Mouse (Mus musculus) R1 (cell line): ENCODE measurements around the gene Rhbdd1.

Source experiments
- DNase-seq: peaks from one replicate; pipeline ENCODE4 v3.0.0-alpha.2; 2018; ENCODE audit warnings: low read depth, low spot score

Gene Rhbdd1

DNA sequence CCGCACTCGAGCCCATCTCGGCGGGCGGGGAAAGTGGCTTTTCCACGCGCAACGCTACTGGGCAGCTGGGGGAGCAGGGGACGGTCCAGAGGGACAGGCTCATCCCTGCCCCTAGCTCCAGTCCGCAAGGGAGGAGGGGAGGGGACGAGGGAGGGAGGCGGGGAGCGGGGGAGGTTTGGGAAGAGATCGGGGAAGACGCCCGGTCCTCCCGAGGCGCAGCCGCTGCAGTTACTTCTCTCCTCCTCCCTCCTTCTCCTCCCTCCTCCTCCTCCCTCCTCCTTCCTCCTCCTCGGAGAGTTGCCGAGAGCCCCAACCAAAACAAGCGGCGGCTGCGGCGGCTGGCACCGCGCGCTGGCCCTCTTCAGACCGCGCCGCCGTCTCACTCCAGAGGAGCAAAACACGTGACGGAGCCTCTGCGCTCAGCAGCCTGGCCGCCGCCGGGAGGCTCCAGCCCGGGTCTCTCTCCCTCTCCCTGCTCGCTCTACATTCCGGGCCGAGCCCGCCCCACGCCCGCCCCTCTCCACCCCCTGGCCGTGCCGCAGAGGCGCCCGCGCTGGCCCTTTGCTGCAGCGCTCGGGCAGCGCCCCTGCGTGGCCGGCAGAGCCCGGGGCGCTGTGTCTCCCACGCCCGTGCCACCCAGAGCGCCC lies 25.0 kb upstream of the Rhbdd1 start, which contains the start of gene Irs1:
TSS of gene Irs1 (minus strand) at position 266 of the 647 bp plus-strand sequence.
- peak; percentile 78 for DNase-seq

- no peak for DNase-seq
Measured at GRCm38 (mm10) chr1:82291930-82292712, 24.1 kb upstream of the Rhbdd1 start.

- peak; percentile 80 for DNase-seq
Measured at GRCm38 (mm10) chr1:82292771-82293170, 23.5 kb upstream of the Rhbdd1 start.

GRCm38 (mm10) chr1:82294102-82294501 lies 22.1 kb upstream of the Rhbdd1 start:
- DNase-seq: peak; percentile 46

DNA sequence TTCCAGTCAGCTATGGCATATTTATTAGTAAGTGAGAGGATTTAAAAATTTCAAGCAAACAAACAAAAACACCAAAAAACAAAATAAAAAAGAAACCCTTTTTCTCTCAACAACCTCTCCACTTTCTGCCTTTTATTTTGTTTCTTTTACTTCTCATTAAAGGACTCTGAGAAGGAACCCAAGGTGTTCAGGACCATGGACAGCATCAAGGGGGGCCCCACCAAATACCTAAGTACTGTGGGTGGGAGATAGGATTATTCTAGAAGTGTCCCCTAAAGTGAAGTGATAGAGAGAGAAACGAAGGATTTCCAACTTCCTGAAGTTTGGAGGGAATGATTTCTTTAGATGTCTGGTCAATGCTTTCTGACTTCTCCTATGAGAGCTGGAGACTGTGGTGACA lies 17.7 kb upstream of the Rhbdd1 start:
- peak; percentile 26 for DNase-seq

GRCm38 (mm10) chr1:82304483-82304882 lies 11.8 kb upstream of the Rhbdd1 start:
- DNase-seq: no peak

DNA sequence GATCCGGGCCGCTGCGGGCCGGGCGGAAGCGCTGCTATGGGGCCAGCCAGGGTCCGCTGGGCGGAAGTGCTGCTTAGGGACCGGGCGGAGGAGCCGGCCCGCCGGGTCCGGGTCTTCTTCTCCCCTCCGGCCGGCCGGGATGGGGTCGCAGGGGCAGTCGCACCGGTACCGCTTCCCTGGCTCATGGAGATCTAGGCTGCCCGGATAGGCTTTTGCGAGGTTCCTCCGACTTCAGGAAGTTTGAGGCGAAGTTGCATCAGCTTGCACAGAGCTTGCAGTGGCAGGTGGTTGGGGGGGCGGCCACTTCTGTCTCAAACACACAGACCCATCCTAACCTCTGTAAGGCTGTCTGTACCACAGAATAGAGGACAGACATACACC lies 484 bp downstream of the Rhbdd1 start:
- DNase-seq: peak; percentile 53

GRCm38 (mm10) chr1:82320456-82320855 lies 4.2 kb downstream of the Rhbdd1 start:
- DNase-seq: no peak

DNA sequence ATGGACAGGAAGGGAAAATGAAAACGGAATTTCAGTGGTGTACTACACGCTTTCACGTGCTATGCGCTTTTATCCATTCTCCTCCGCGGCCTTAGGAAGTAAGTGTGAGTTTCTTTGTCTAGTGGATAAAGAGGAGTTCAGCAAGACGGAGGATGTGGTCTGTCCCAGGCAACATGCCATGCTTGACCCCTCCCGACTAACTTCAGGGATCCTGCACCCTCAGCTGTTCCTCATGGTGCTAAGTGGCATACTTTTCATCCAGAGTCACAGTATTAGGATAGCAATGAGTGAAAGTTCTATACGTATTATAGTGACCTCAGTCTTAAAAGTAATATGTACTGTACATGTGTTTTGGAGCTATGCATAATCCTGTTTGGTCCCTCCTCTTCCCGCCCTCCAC lies 4.6 kb downstream of the Rhbdd1 start:
- no peak for DNase-seq

DNA sequence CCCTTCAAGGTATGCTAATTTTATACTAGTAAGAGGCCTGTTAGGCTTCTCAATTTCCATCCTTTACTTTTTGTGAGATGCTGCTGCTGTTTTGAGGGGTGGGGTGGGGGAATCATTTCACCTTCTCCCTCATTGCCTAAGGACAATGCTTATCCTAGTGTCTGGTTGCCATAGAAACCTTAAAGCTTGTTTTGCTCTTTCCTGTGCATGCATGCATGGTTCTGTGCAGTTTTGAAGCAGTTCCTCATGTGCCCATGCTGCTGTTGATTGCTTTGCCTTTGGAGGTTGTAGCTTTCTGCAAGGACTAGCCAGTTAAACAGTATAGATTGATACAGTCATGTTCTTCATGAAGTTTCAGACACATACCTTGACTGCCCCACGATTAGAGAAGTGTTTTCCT lies 5.2 kb downstream of the Rhbdd1 start:
- DNase-seq: no peak

DNA sequence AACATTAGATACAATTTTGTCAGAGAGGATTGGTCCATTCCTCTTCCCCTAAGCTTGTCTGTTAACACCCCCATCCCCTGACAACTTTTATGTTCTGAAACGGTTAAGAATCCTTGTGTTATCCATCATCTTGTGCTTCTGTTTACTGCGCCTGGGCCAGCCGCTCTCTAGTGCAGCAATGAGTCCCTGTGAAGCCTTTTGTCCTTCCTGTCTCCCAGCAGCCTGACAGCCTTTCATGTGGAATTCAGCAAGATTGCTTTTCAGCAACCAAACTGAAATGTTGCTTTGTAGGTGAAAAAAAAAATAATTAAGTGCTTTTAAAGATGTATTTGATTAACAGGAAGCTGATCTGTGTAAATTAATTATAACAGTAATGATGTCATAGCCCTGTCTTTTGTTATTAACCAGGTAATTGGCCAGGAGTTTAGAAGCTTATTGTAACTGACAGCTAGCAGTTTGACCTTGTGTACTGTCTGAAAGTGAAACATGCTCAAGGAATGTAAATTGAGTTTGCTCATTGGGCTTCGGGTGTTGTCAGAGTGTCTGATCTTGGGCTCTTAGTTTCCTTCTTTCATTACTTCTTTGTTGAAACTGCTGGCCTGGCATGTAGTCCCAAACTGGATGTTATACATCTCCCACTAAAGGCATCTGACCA lies 8.0 kb downstream of the Rhbdd1 start:
- no peak for DNase-seq

GRCm38 (mm10) chr1:82326120-82326519 lies 9.9 kb downstream of the Rhbdd1 start:
- DNase-seq: no peak

- no peak for DNase-seq
Measured at GRCm38 (mm10) chr1:82328033-82328775, 12.0 kb downstream of the Rhbdd1 start.

- no peak for DNase-seq
Measured at GRCm38 (mm10) chr1:82329237-82329953, 13.1 kb downstream of the Rhbdd1 start.

GRCm38 (mm10) chr1:82329954-82330247 lies 13.6 kb downstream of the Rhbdd1 start:
- no peak for DNase-seq

- DNase-seq: no peak
Measured at GRCm38 (mm10) chr1:82334506-82334905, 18.3 kb downstream of the Rhbdd1 start.

DNA sequence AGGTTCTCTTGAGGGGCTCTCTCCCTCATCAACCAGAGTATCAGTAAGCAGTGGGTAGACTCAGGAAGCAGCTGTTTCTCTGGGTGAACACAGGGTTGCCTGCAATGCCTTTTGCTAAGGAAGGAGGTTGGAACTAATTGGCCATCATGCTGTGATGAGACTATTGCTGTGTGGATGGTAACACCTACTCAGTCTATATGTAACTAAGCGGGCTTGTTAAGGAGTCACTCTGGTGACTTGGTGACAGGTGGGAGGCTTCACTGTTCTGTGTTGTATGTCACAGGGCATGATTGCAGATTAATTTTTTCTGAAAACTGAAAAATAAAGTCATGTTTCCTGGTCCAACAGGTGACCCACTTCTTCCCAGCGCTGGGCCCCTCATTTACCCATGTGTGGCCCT lies 36.8 kb downstream of the Rhbdd1 start:
- no peak for DNase-seq

- DNase-seq: no peak
Measured at GRCm38 (mm10) chr1:82353755-82354154, 37.5 kb downstream of the Rhbdd1 start.

DNA sequence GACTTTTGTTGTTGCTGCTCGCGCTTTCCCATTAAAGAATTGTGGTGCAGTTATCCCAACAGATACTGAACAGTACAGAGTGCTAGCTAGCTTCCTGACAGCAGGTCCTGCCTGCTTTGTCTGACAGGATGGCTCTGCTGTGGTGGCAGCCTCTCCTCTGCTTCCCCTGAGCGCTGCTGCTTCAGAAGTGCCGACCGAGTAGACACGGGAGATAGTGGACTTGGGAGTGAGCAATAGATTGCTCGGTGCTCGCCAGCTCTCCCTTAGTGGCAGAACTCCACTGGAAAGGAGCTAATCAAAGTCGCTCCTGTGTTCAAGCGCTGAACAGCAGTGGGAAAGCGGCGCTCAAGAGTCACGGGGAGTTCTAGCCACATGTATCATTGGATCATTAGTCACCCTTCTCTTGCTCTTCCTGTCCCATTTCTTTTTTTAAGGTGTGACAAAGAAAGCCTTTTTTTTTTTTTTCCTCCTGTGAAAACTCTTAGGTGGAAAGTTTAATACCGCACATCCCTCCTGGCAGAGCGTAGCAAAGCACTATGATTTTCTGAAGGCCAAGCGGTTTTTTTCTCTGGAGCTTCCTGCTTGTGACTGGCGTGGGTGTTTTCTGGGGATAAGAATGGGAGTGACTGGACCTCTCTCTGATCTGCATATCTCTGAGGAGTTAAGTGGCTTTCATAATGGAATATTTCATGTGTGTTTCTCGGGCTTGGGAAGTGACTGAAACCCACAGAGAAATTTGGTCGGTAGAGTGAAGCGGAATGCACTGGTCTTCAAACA lies 42.8 kb downstream of the Rhbdd1 start:
- no peak for DNase-seq

- DNase-seq: no peak
Measured at GRCm38 (mm10) chr1:82359648-82360026, 43.4 kb downstream of the Rhbdd1 start.

DNA sequence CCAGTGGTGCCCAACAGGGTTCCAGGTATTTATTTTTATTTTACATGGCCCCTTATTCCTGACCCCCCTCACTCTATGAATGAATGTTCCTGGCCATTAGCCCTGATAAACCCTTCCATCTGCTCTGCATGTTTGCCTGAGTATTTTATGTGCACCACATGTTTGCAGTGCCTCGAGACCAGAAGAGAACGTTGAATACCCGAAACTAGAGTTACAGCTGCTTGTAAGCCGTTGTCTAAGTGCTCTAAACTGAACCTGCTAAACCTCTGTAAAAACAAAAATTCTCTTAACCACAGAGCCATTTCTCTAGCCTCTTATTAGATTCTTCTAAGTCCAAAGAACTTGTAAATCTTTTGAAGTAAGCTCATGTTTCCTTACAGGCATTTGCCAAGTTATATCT lies 45.0 kb downstream of the Rhbdd1 start:
- no peak for DNase-seq
